Mouse (Mus musculus) frontal cortex, postnatal 14 days (tissue): ENCODE results near the gene Tbx21.

Source experiments
- DNase-seq, 2 experiments: peaks; one replicate each; pipeline ENCODE4 v3.0.0; 2022; ENCODE audit warnings: low spot score in 2 of 2

The Tbx21 gene

DNA sequence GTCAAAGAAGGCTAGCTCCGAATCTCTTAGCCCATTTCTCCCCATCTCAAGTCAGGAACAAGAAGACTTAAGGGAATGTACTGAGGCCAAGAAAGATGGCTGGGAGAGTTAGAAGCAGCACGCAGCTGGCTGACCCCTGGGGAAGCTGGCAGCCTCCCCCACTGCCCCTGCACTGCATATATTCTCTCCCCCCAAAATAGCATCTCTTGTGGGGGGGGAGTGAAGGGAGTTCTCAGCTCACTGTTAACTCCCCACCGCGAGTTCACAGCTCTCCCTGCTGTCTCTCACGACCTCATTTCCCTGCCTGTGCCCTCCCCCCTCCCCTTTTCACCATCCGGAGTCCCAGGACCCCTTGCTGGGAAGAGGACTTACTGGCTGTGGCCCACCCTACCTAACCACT is 17.1 kb upstream of the Tbx21 start:
- no peak for DNase-seq

DNA sequence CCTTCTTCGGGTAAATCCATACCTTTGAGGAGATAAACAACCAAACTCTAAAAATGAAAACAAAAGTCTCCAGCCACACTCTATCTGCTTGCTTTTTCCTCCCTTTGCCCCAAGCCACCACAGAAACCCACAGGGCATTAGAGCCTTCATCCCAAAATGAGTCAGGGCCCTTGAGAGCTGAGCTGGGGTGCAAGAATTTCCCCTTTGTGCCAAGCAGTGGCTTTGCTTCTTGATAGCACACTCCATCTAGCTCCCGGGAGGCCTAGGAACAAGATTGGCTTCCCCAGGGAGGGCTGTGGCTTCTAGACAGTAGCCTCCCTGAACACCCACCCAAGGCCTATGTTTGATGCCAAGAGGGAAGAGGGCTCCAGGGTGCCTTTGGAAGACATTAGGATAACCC is 16.6 kb upstream of the Tbx21 start:
- DNase-seq: no peak

DNA sequence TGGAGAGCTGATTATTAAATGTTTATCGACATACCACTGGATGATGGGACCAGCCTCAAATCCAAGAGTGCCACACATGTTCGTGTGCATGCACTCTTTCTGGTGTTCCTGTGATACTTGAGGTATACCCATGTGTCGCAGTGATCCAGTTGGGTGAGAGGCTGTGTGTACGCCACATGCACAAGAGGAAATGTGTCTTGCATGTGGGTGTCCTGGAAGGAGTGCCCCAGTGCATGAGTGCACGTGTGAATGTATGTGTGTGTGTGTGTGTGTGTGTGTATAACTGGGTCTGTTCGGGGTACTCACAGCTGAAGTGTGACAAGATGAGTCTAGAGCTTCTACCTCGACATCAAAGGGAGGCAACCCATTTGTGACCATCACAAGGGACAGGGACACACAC is 15.2 kb upstream of the Tbx21 start:
- DNase-seq: no peak

DNA sequence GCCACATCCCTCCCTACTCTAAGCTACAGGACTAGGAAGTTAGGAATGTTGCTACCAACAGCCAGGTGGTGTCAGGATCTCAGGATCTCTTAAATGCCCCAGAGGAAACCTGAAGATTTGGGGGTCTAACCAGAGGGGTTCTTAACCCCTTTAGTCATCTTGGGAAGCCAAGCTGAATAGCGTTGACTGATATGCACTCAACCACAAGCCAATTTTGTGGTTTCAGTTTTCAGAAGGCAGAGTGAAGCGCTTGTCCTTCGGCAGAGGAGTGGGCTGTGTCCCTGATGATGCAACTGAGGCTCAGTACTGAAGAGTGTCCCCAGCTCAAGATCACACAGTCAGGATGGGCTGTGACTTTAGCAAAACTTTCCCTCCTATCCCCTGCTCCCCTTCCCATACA is 13.8 kb upstream of the Tbx21 start:
- no peak for DNase-seq

DNA sequence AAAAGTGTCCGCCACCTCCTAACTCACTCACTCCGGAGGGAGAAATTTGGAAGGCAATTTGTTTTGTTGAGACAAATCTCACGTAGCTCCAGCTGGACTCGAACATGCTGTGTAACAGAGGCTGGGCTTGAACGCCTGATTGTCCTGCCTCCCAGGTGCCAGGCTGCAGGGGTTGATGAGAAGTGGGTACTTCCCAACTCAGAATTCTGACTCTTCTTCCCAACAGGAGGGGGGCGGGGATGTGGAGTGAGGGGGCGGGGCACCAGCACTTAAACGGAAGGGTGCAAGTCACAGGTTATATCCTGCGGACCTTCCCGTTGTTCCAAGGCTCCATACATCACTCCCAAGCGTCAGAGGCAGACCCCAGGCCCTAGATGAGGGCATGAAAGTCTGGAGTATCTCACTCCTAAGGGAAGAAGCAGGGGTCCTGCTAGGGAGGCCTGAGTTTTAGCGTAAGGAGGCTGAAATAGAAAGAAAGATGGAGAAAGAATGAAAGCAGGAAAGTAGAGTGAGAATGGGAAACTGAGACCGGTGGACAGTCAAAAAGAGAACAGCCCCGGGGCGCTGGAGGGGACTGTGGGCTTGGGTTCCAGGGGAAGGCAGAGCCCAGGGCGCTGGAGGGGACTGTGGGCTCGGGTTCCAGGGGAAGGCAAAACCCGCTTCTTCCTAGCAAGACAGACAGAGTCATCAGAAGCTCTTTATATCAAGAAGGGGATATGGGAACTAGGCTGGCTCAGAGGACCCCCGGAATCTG is 12.5 kb upstream of the Tbx21 start:
- no peak for DNase-seq

DNA sequence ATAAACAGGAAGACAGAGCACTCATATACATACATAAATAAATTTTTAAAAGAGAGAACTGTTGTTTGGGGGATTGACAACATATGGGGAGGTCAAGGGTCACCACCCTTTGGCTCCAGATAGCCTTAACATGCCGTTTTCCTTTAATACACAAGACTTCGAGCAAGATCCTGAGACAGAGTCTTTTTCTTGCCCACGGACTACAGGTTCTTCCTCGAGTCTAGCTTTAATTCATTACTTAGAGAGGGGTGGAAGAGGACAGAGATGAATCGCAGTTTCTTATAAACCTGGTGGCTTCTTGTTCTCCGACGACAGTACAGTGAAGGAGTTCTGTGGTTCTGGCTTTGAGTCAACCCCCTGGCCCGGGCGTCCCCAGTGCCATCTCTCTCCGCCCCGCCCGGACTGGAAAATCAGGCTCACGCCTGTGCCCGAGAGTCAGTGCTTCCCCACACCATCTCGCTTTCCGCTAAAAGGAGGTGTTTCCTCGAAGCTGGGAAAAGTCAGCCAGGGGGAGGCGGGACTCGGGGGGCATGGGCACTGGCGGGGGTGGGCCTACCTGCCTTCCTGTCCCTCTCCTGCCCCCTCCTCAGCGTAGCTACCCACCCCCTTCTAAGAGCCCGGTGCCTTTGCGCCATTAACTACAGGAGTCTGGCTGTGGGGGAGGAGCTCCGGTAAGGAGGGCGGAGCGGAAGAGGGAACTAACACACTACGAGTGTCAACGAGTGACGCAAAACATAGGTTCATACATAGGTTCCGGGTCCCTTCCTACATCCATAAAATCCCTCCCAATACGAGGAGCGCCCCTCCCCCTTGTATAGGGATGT is 11.7 kb upstream of the Tbx21 start:
- DNase-seq: no peak

DNA sequence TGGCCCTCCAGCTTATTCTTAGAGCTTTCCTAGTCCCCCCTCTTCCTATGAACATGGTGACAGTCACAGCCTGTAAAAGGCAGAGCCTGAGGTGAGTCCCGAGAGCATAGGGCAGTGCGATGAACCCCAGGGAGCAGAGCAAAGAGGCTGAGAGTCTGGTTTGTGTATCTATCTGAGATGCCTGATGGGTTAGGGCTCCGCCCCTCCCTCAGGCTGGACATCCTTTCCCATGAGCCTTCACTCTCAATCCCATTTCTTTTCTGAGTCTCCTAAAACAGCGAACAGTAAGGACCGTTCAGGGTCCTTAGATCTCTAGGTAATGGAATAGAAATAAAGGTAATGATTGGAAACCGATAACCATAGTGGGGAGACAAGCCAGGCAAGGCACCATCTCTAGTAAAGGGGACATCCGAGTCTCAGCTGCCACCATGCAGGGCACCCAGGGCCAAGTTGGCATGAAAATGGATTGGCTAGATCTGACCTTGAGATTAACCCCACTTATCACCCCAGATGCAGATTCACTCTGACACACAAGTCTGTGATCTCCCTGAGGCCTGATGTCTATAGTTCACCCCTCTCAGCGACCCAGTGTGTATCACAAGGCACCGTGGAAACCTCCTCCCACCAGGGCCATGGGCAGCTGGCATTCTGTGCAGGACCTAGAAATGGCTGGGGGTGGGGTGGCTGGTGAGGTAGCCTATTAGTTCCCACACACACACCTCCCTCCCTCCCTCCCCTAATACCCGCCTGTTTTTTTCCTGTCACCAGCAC is 9.3 kb upstream of the Tbx21 start:
- no peak for DNase-seq

DNA sequence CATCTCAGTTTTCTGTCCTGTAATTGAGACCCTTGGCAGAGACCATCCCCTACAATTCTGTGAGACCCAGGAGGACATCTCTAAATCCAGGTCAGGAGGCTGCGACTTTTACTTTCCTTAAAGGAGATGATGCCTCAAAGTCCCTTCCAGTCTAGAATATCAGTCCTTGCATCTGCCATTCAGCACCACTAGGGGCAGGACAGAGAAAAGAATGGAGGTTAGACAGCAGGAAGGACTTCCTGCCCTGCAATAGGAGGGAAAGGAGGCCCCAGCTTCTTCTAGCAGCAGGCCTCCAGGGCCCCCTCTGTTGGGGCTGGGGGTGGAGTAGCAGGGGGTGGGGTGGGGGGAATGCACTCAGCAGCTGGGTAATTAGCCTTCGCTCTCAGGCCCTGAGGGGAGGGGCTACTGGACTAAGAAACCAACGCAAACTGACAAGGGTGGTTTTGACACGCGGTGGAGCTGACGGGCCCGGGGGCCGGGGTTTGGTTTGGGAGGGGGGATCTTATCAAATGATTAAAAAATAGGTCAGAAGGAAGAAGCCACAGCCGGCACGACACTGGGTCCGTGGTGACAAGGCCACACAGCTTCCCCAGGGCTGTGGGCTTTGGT is 8.3 kb upstream of the Tbx21 start:
- no peak for DNase-seq

DNA sequence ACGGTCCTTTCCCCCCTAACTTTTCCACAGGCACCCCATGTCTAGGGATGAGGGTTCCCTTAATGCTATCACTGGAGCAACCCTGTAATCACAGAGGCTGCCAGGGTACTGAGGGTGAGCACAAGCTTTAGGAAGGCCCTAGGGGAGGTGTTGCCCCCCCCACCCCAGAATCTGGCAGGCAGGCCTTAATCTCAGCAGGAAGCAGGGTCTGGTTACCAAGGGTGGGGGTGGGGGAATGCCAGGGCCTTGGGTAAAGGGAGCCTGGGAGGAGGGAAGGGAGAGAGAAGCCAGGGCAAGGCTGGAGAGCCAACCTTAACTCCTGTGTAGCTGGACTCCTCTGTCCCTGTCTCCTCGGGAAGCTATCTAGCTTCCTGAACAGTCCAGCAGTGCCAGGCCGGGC is 5.5 kb upstream of the Tbx21 start:
- no peak for DNase-seq

DNA sequence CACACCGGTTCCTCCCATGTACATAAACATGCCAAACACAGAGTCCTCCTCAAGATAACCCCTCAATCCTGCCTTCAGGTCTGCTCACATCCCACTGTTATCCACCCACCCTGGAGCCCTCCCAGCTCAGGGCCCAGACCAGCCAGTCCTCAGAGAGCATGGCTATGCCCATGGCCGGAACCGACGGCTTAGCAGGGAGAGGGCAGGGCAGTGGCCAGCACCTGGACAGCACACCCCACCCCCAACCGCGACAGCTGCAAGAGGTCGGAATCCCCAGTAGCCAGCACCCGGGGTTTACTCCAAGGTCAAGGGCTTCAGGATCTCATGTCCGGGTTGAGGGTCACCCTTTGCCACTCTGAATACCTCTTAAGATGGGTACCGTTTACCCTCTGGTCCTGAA is 5.1 kb upstream of the Tbx21 start:
- no peak for DNase-seq

DNA sequence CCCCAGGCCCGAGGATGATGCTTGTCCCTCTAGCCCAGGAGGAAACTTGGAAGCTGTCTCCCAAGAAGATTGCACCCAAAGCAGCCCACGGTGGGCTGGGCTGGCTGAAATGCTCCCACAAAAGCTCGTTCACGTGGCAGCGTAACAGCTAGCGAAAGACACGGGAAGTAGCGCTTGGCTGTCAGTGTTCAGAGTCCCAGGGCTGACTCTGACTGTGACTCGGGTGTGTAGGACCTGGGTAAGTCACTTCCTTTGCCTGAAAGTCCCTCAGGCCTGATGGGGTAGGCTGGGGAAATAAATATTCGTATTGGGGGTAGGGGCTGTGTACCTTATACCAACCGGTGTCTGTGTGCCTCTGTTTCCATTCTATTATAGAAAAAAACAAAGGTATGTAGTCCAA is 666 bp upstream of the Tbx21 start:
- DNase-seq: no peak

DNA sequence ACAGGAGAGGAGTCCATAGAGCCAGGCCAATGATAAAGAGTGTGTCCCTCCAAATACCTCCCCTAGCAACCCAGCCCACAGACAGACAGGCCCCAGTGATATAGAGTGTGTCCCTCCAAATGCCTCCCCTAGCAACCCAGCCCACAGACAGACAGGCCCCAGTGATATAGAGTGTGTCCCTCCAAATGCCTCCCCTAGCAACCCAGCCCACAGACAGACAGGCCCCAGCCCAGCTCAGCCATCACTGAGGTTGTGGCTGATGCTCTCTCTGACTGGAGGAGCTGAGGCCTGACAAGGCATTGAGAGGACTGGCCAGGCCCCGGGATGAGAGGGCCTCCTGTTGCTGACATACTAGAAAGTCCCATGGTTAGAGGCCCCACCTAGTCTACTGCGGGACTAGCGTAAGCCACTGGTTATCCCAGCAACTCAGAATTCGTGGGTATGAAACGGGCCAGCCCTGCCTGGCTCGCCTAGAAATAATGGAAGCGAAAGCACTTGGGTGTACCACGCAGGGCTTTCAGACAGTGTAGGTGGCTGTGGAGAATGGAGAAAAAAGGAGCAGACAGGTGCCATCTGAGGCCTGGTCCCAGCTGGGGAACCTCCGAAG is 2.5 kb downstream of the Tbx21 start:
- no peak for DNase-seq

DNA sequence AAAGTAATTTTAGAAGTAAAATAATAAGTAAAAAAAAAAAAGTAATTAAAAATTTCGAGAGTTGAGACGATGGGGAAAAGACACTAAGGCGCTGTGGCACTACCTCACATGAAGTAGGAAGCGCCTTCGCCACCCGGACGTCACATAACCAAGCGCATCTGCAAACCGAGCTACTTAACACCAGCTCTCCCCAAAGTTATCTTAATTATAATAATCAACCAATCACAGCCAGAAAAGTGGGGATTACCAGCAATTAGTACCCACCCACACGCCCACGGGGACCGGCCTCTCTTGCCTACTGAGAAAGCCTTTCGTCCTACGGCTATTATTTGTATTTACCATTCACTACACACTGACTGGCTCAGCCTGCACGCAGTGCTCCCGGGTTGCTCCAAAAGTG is 6.2 kb downstream of the Tbx21 start:
- DNase-seq: no peak

DNA sequence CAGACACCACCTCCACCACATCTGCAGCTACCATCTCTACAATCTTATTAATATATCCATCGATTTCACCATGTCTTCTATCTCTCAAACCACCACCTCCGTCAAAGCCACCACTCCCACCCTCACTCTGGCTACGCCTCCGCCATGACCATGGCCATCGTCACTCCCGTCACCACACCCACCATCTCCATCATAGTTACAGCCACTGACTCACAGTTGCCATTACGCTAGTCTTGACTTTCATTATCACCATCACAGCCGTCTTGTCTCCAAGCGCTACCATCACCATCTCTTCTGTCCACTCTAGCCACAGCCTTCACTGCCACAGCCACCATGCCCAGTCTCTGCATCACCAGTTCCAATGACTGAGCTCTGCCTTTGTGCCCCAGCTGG is 11.0 kb downstream of the Tbx21 start:
- no peak for DNase-seq

DNA sequence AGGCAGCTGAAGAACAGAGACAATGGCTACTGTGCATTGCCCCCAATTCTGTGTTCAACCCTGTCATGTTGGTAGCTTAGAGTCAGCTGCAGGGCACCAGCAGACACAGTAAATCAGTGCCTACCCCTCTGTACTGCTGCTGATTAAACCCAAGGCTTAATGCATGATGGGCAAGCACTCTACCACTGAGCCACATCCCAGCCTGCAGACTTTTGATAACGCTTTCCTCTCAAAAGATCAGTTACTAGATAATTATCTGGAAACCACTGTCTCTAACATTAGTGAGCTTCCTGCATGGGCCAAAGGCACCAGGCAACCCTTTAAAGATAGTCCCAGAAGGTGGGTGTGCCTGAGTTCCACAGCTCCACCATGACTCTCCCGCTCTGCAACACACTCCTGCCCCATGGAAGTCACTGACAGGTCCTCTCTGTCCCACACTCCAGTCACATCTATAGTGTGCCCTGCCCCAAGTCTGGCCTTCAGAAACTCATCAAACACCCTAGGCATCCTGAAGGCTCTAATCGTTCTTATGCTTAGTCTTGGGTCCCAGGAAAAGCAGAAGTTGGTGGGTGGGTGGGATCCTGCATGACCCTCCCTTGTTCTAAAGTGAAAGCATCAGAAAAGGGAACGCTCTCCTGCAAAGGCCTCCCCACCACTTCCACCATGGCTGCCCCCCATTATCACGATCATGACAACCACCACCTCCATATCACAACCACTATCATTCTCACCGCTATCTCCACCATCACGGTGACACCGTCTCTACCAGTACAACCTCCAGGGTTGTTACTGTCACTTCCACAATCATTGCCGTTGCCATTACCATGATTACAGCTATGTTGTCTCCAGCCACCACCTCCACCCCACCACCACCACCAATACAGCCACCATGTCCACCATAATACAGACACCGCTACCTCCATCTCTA is 11.7 kb downstream of the Tbx21 start:
- DNase-seq: no peak

DNA sequence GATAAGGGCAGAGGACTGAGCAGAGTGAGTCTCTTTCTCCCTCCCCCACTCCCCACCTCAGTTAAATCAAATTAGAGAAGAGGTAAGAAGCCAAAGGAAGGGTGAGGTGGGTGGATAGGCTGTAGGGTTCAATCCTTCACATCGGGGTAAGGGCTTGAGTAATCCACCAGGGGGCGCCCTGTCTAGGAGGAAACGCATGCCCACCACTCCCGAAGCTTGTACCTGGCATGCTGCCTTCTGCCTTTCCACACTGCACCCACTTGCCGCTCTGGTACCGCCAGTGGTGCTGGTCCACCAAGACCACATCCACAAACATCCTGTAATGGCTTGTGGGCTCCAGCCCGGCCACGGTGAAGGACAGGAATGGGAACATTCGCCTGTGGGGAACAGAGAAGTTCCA is 13.4 kb downstream of the Tbx21 start:
- peak in 1 of 2 experiments; percentile 35 for DNase-seq

DNA sequence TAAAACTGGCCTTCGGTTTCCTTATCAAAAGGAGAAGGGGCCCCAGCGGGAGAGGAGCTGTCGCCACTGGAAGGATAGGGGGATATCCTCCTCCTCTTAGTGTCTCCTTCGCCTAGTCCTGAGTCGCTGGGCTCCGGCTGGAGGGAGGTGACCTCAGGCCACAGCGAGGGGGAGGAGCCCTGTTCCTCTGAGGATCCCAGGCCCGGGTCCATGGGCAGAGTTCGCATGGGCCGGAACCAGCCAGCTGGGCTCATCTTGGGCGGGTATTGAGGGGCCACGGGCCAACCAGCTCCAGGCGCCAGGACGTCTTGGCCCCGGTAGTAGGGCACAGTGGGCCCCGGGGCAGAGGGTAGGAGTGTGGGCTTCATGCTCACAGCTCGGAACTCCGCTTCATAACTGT is 16.3 kb downstream of the Tbx21 start:
- DNase-seq: no peak

DNA sequence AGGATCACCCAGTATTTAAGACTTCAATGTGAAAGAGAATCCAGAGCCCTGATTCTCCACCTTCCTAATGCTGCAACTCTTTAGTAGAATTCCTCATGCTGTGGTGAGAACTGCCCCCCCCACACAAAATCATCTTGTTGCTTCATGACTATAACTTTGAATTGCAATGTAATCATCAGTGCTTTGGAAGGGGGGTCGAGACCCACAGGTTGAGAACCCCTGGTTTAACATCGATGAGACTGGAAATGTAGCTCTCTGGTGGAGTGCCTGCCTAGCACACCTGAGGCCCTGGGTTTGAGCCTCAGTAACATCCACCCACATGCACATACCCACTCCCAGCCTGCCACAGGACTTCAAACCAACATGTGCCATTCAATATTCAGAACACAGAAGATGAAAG is 20.5 kb downstream of the Tbx21 start:
- no peak for DNase-seq

DNA sequence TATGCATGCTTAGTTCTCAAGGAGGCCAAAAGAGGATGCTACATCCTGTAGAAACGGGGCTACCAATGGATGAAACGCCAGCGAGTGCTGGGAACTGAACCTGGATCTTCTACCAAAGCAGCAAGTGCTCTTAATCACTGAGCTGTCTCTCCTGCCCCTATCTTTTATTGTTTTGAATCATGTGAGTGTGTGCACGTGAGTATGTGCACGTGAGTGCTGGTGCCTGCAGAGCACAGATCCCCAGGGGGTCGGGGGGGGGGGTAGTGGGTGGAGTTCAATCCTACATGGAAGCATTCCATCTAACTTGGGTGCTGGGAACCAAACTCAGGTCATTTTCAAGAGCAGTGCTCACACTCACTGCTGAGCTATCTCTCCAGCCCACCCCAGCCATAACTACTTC is 28.8 kb downstream of the Tbx21 start:
- DNase-seq: no peak

DNA sequence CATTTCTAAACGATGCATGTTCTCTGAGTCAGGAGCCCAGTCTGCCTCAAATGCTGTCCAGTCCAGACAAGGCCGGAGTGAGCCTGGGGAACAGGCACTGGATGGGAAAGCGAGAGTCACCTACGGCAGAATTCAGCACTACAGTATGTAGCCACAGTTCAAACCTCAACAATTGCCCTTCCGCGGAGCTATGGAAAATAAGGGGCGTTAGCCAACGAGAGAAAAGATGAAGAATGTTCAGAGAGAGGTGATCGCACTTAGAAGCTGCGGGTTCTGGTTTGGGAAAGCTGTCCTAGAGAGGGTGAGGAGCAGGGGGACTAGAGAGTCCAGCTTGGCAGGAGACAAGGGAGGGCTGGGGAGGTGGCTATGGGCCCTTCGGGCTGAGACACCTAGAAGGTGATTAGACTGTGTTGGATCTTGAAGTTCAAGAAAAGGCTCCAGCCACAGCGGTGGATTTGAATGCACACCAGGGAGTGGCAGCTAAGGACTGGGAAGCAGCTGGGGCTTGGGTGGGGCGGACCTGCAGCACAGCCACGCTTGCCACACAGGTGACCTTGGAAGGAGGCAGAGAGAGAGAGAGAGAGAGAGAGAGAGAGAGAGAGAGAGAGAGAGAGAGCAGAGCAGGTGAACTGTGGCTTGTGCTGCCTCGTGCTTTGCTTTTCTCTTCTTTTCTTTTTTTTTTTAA is 30.2 kb downstream of the Tbx21 start:
- DNase-seq: no peak
